Mouse (Mus musculus) ES-E14 (cell line): ENCODE results near the gene Il4ra.

Experiments used
- CHD2 ChIP-seq: IDR thresholded peaks from 2 replicates; pipeline ENCODE4 v1.6.1; 2014; ENCODE audit warnings: mild to moderate bottlenecking, low read depth, low read length, inconsistent platforms
- HCFC1 ChIP-seq: IDR thresholded peaks from 2 replicates; pipeline ENCODE4 v1.6.1; 2012; ENCODE audit warnings: low read length, inconsistent platforms, borderline replicate concordance; ENCODE audit not compliant: insufficient read depth
- ZC3H11A ChIP-seq: IDR thresholded peaks from 2 replicates; pipeline ENCODE4 v1.6.1; 2012; ENCODE audit warnings: low read depth, mild to moderate bottlenecking, inconsistent platforms, low read length, borderline replicate concordance
- ZNF384 ChIP-seq: IDR thresholded peaks from 2 replicates; pipeline ENCODE4 v1.6.1; 2012; ENCODE audit warnings: low read depth, low read length, inconsistent platforms

DNA sequence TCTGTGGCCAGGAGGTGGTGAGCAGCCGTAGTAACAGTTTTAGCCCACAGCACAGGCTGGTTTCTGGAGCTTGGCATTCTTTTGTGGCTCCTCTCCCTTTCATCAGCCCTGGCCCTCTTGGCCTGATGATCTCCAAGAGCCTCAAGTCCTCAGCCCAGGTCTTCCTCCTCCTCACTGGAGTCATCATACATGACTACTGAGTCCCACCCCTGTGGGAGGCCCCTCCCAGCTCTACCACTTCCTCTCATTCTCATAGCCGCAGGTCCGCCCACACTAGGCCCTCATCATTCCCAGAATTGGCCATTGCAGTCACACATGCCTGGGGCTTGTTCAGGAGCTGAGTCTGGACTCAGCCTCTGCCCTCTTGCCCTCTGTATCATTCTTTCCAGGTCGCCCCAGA, 41.9 kb downstream of the Il4ra start:
- TF ChIP-seq CHD2 (no peak), HCFC1 (no peak), ZNF384 (no peak), ZC3H11A (no peak)
